In the genomic region with DNA sequence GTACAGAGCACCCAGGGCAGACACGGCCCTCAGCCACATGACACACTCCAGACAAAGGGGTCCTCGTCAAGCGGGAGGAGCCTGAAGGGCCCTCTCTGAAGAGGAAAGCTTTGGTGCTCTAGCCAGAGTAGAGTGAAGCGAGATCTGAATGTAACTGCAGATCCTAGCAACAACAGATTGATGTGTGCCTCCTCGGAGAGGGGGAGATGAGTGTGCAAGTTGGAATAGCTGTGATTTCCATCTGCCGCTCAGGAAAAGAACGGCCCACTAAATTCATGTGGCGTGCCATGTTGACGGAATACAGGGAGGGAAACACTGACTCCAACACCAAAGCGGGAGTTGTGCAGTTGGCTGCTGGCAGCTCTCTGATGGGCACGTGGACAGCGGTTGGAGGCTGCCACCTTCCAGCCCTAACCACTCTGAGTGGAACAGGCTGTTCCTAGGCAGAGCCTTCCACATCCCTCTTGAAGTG, we compare ENCODE assay signal across 12 mouse cellular contexts. TPM values are rescaled to one million over a fixed set of nuclear protein-coding genes. Genes with fewer than 3 reads are reported as not detected.
DNase-seq lines count a peak whose midpoint lies in the region; TF ChIP-seq lines count a peak whose summit lies in the region.
"Had no signal": no experiment of that assay in that cellular context is flagged by ENCODE, and none has a peak within 500 bp of the region (broad histone marks: within the 10 kb centered on the region; RNA-seq: fewer than 3 reads in every experiment).

No protein-coding gene starts in this region.

- no peaks in the 10 kb centered on the region for H3K4me1 ChIP-seq in kidney, adult 2 months (ENCODE audit: control insufficient read depth, insufficient read depth, low read length)

- TF ChIP-seq POLR2A in kidney, adult 2 months (IDR thresholded peaks at IDR 0.05; ENCODE audit: low read depth, low read length), result no peak

- 68% methylated on average over 12 of the region's 12 CpGs for WGBS in kidney, adult 2 months

- peak; percentile 38 to 40 for DNase-seq in cerebellum, postnatal 14 days
- no peak for DNase-seq in cerebellum, adult 18-20 months
- DNase-seq in right cerebral cortex, adult 18-20 months, result peak; percentile 39
- no peak for DNase-seq in right cerebral cortex, postnatal 25 days
- peak; percentile 72 to 74 for DNase-seq in layer of hippocampus, adult 8-10 months (ENCODE audit: low spot score in 2 of 2)
- peak; percentile 41 for DNase-seq in skeletal muscle tissue, adult 2 months (ENCODE audit: low read depth, low spot score)
- DNase-seq in kidney, adult 2 months, result no peak
- no peak for DNase-seq in urinary bladder, postnatal 36 days (ENCODE audit: low spot score in 2 of 2)
- DNase-seq: kidney, adult 8-10 months had no signal

- H3K27ac ChIP-seq in kidney, adult 2 months (ENCODE audit: insufficient read depth, low read depth, low read length), result no peak overlapping the region
- H3K27ac ChIP-seq: liver, embryonic 14.5 days had no signal

- peaks cover 6% of the 10 kb centered on the region for H3K36me3 ChIP-seq in kidney, adult 2 months (ENCODE audit: control insufficient read depth, insufficient read depth, low read length)

- TF ChIP-seq CTCF in kidney, adult 2 months (conservative IDR thresholded peaks at IDR 0.05; ENCODE audit: insufficient read depth, insufficient read length, low read depth, low read length), result no peak

- no peaks in the 10 kb centered on the region for H3K27me3 ChIP-seq in kidney, adult 2 months (replicated peaks; ENCODE audit: control insufficient read depth, insufficient read depth, low read length)

- no peak overlapping the region for H3K4me3 ChIP-seq in kidney, adult 2 months (ENCODE audit: insufficient read depth, low read depth, low read length)
- H3K4me3 ChIP-seq: erythroblast, embryonic 14.5 days; myocyte had no signal

RNA-seq across cellular contexts. Expression of gene Lpin1, which starts 59.7 kb away (rescaled TPM):
- total RNA-seq in layer of hippocampus, adult 8-10 months (2022), result 10 to 100 TPM; 28.8 to 33.0 (median 30.9) TPM
- polyA plus RNA-seq in kidney, adult 2 months (2012; rRNA removed), result 33.5 and 34.2 TPM in 2 replicates

Comparison
In these comparisons a context has a peak if more than half of its experiments do, and no peak if none do; other contexts are left out.
1. DNase-seq: peak in cerebellum, postnatal 14 days (2 of 2), right cerebral cortex, adult 18-20 months (single experiment), layer of hippocampus, adult 8-10 months (2 of 2) and skeletal muscle tissue, adult 2 months (single experiment); none in cerebellum, adult 18-20 months (0 of 2), right cerebral cortex, postnatal 25 days (single experiment), kidney, adult 2 months (single experiment) and urinary bladder, postnatal 36 days (0 of 2).